Mouse (Mus musculus): ENCODE measurements around the gene Cd22. TPM values are rescaled to one million over a fixed set of nuclear protein-coding genes. Genes with fewer than 3 reads are reported as not detected.

The Cd22 gene
- total and polyA plus RNA-seq, 2 experiments from 2014 or later = not detected

DNA sequence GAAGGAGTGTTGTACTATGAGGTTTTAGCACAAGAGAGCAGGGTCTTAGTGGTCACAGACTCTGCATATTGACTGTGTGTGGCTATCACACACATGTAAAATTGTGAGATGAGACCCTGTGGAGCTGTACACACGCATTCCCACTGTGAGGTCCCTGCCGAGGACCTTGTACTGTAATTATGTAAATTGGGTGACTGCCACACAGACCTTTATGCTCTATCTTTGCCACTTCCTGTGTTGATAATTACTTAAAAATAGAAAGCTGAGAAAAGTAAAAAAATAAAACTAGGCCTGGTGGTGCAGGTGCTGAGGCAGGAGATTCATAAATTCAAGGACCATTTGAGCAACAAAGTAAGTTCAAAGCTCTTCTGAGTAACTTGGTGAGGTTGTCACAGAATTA, 10.5 kb upstream of the Cd22 start:
- no peaks in the 10 kb centered on the region for H3K9me3 ChIP-seq (ENCODE audit: low read length)
- DNase-seq (no peak), ATAC-seq (no peak)
- no peaks in the 10 kb centered on the region for H3K27me3 ChIP-seq (ENCODE audit: insufficient read depth, low read length)
- no peak overlapping the region for H3K4me3 ChIP-seq (ENCODE audit: low read depth, low read length)
- H3K4me1 ChIP-seq (ENCODE audit: insufficient read depth) = no peaks in the 10 kb centered on the region
- H3K27ac ChIP-seq (ENCODE audit: low read depth, low read length) = no peak overlapping the region
- no peak for TF ChIP-seq CTCF (IDR thresholded peaks at IDR 0.05; ENCODE audit: low read depth)
- no peak overlapping the region for H3K4me2 ChIP-seq (ENCODE audit: low read depth)
- H3K36me3 ChIP-seq (ENCODE audit: insufficient read depth) = no peaks in the 10 kb centered on the region
- 62% methylated on average over 2 of the region's 2 CpGs for WGBS
- no peak overlapping the region for H3K9ac ChIP-seq

DNA sequence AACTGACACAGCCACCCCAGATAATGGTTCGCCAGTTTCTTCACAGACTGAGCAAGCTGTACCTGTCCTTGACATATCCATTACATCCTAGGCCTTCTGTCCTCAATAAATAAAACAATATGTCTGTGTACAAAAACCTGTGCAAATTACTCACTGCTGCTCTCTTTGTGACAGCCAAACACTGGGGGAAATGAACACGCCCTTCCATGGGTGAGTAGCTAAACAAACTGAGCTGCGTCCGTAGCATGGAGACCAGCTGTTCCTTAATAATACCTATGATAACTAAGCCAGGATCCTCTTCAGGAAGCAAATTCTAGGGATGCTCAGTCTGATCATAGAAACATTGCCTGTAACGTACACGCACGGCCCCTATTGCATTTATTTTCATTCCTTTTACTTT, 8.6 kb upstream of the Cd22 start:
- no peaks in the 10 kb centered on the region for H3K4me1 ChIP-seq (ENCODE audit: insufficient read depth)
- no peaks in the 10 kb centered on the region for H3K9me3 ChIP-seq (ENCODE audit: low read length)
- no peak overlapping the region for H3K27ac ChIP-seq (ENCODE audit: low read depth, low read length)
- H3K4me3 ChIP-seq (ENCODE audit: low read depth, low read length) = no peak overlapping the region
- WGBS = 82% methylated on average over 7 of the region's 7 CpGs
- DNase-seq = no peak
- no peak for TF ChIP-seq CTCF (IDR thresholded peaks at IDR 0.05; ENCODE audit: low read depth)
- no peak overlapping the region for H3K9ac ChIP-seq
- no peak overlapping the region for H3K4me2 ChIP-seq (ENCODE audit: low read depth)
- no peak for ATAC-seq
- H3K36me3 ChIP-seq (ENCODE audit: insufficient read depth) = no peaks in the 10 kb centered on the region
- H3K27me3 ChIP-seq (ENCODE audit: insufficient read depth, low read length) = no peaks in the 10 kb centered on the region

GRCm38 (mm10) chr7:30887568-30888188, 7.5 kb upstream of the Cd22 start:
- H3K4me2 ChIP-seq (ENCODE audit: low read depth) = no peak overlapping the region
- DNase-seq (no peak), ATAC-seq (no peak)
- no peak for TF ChIP-seq CTCF (IDR thresholded peaks at IDR 0.05; ENCODE audit: low read depth)
- H3K9ac ChIP-seq = no peak overlapping the region
- 85% methylated on average over 14 of the region's 14 CpGs for WGBS
- no peaks in the 10 kb centered on the region for H3K36me3 ChIP-seq (ENCODE audit: insufficient read depth)
- H3K27me3 ChIP-seq (ENCODE audit: insufficient read depth, low read length) = no peaks in the 10 kb centered on the region
- no peaks in the 10 kb centered on the region for H3K4me1 ChIP-seq (ENCODE audit: insufficient read depth)
- H3K9me3 ChIP-seq (ENCODE audit: low read length) = no peaks in the 10 kb centered on the region
- no peak overlapping the region for H3K27ac ChIP-seq (ENCODE audit: low read depth, low read length)
- H3K4me3 ChIP-seq (ENCODE audit: low read depth, low read length) = no peak overlapping the region

GRCm38 (mm10) chr7:30886852-30887251, 6.7 kb upstream of the Cd22 start:
- Histone ChIP-seq H3K36me3 (ENCODE audit: insufficient read depth) (no peaks in the 10 kb centered on the region), H3K9me3 (ENCODE audit: low read length) (no peaks in the 10 kb centered on the region), H3K9ac (no peak overlapping the region), H3K4me2 (ENCODE audit: low read depth) (no peak overlapping the region), H3K27ac (ENCODE audit: low read depth, low read length) (no peak overlapping the region), H3K4me3 (ENCODE audit: low read depth, low read length) (no peak overlapping the region), H3K27me3 (ENCODE audit: insufficient read depth, low read length) (no peaks in the 10 kb centered on the region), H3K4me1 (ENCODE audit: insufficient read depth) (no peaks in the 10 kb centered on the region)
- no peak for TF ChIP-seq CTCF (IDR thresholded peaks at IDR 0.05; ENCODE audit: low read depth)
- DNase-seq (no peak), ATAC-seq (no peak)
- 81% methylated on average over 4 of the region's 4 CpGs for WGBS

DNA sequence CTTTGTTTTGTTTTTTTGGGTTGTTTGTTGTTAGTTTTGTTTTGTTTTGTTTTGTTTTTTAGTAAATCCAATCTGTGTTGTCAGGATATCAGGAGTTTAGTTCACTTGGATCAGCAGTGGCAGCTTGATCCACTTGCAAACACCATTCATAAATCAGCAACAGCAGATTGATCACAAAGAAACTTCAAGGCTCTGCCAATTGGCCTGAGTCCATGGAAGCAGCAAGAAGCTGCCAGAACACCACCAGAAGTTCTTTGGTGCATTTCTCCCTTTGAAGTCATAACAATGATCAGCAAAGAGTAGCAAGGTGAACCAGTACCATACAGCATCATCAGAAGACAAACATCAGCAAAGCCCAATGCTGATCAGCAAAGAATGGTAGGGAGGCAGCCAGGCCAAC, 3.9 kb upstream of the Cd22 start:
- Histone ChIP-seq H3K9me3 (ENCODE audit: low read length) (no peaks in the 10 kb centered on the region), H3K36me3 (ENCODE audit: insufficient read depth) (no peaks in the 10 kb centered on the region), H3K4me3 (ENCODE audit: low read depth, low read length) (no peak overlapping the region), H3K4me2 (ENCODE audit: low read depth) (no peak overlapping the region), H3K27me3 (ENCODE audit: insufficient read depth, low read length) (no peaks in the 10 kb centered on the region), H3K27ac (ENCODE audit: low read depth, low read length) (no peak overlapping the region), H3K9ac (no peak overlapping the region), H3K4me1 (ENCODE audit: insufficient read depth) (no peaks in the 10 kb centered on the region)
- peak; percentile 3 for DNase-seq
- TF ChIP-seq CTCF (IDR thresholded peaks at IDR 0.05; ENCODE audit: low read depth) = no peak
- no peak for ATAC-seq

- WGBS = 93% methylated on average over 3 of the region's 3 CpGs
- DNase-seq (no peak), ATAC-seq (no peak)
- H3K27ac ChIP-seq (ENCODE audit: low read depth, low read length) = no peak overlapping the region
- TF ChIP-seq CTCF (IDR thresholded peaks at IDR 0.05; ENCODE audit: low read depth) = no peak
- H3K4me3 ChIP-seq (ENCODE audit: low read depth, low read length) = no peak overlapping the region
- H3K36me3 ChIP-seq (ENCODE audit: insufficient read depth) = no peaks in the 10 kb centered on the region
- no peak overlapping the region for H3K4me2 ChIP-seq (ENCODE audit: low read depth)
- H3K4me1 ChIP-seq (ENCODE audit: insufficient read depth) = no peaks in the 10 kb centered on the region
- no peaks in the 10 kb centered on the region for H3K9me3 ChIP-seq (ENCODE audit: low read length)
- no peaks in the 10 kb centered on the region for H3K27me3 ChIP-seq (ENCODE audit: insufficient read depth, low read length)
- H3K9ac ChIP-seq = no peak overlapping the region
Measured at GRCm38 (mm10) chr7:30881367-30881766, 1.2 kb upstream of the Cd22 start.

- WGBS = 84% methylated on average over 6 of the region's 6 CpGs
- H3K4me2 ChIP-seq (ENCODE audit: low read depth) = no peak overlapping the region
- no peak for ATAC-seq
Measured at GRCm38 (mm10) chr7:30878950-30879349, 1.2 kb downstream of the Cd22 start.

More at GRCm38 (mm10) chr7:30878950-30879349, 1.2 kb downstream of the Cd22 start:
- no peak for DNase-seq
- Histone ChIP-seq H3K27ac (ENCODE audit: low read depth, low read length) (no peak overlapping the region), H3K4me1 (ENCODE audit: insufficient read depth) (no peaks in the 10 kb centered on the region), H3K36me3 (ENCODE audit: insufficient read depth) (no peaks in the 10 kb centered on the region), H3K27me3 (ENCODE audit: insufficient read depth, low read length) (no peaks in the 10 kb centered on the region), H3K9me3 (ENCODE audit: low read length) (no peaks in the 10 kb centered on the region), H3K9ac (no peak overlapping the region), H3K4me3 (ENCODE audit: low read depth, low read length) (no peak overlapping the region)
- no peak for TF ChIP-seq CTCF (IDR thresholded peaks at IDR 0.05; ENCODE audit: low read depth)
